Mouse (Mus musculus): ENCODE data around the gene Prune2.

DNA sequence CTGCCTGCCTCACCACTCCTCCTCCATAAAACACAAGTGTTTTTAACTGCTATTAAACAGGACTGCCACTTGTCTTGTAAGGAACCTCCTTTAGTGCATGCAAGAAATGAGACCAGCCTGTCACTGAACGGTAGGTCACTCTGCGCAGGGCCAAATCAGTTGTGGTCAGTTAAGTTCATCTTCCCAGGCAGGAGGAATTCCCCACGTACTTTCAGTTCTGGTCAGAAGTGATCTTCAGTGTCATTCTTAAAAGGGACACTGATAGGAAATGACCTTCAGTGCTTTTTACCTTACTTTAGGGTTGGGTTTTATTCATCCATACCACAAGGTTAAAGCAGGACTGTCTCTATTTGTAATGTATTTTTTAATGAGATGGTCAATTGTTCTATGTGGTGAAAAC lies 262.3 kb downstream of the Prune2 start:
- no peak for TF ChIP-seq POLR2A (IDR thresholded peaks at IDR 0.05; ENCODE audit: insufficient read depth, low read length)
- no peak for TF ChIP-seq CTCF (IDR thresholded peaks at IDR 0.05; ENCODE audit: low read depth, low read length)
